Mouse (Mus musculus): ENCODE results near the gene Impdh2.
"Not testable (repeated sequence)": the region's sequence is repeated elsewhere in the genome, so short reads cannot be mapped to it uniquely, and the experiment has no call there.

Gene Impdh2

GRCm38 (mm10) chr9:108601986-108602385 lies 41.9 kb downstream of the Impdh2 start:
- no peak for DNase-seq (ENCODE audit: low read depth)

GRCm38 (mm10) chr9:108607929-108608328 lies 47.8 kb downstream of the Impdh2 start:
- DNase-seq (ENCODE audit: low read depth), result not testable (repeated sequence)

- DNase-seq (ENCODE audit: low read depth), result no peak
These were observed 48.8 kb downstream of the Impdh2 start for GRCm38 (mm10) chr9:108608889-108609288.

- DNase-seq (ENCODE audit: low read depth), result no peak
These were observed 51.4 kb downstream of the Impdh2 start for GRCm38 (mm10) chr9:108611488-108611887.

Measured in induced T-regulatory cell, adult 2 months (primary cell).